Mouse (Mus musculus) limb, embryonic 11.5 days (tissue): Measurements from ENCODE around the gene Yipf4. TPM values are rescaled to one million over a fixed set of nuclear protein-coding genes. Genes with fewer than 3 reads are reported as not detected.

Source experiments
- ATAC-seq: fragments of 200-750 bp; cut with Nextera tagmentation; 2 replicates; pipeline ENCODE4 v1.8.0; 2017; ENCODE audit warnings: low read depth; ENCODE audit not compliant: insufficient number of reproducible peaks, low FRiP score, low TSS enrichment
- DNase-seq: peaks from one replicate; pipeline ENCODE4 v3.0.0-alpha.2; 2015; ENCODE audit warnings: low spot score
- H3K27ac ChIP-seq: fragments of 300-500 bp; sonication (generic); replicated peaks from 2 replicates; pipeline ENCODE4 v1.5.1; 2014; ENCODE audit warnings: low read depth, mild to moderate bottlenecking, low read length
- H3K27me3 ChIP-seq: fragments of 300-500 bp; sonication (generic); 2 replicates; pipeline ENCODE4 v1.6.1; 2014; ENCODE audit warnings: mild to moderate bottlenecking, low read length, mixed read lengths; ENCODE audit not compliant: control insufficient read depth, insufficient read depth
- H3K36me3 ChIP-seq: fragments of 300-500 bp; sonication (generic); 2 replicates; pipeline ENCODE4 v1.6.1; 2014; ENCODE audit warnings: mild to moderate bottlenecking, low read length, moderate library complexity, mixed read lengths; ENCODE audit not compliant: control insufficient read depth, insufficient read depth
- H3K4me1 ChIP-seq: fragments of 300-500 bp; sonication (generic); 2 replicates; pipeline ENCODE4 v1.6.1; 2014; ENCODE audit warnings: low read length, mixed read lengths; ENCODE audit not compliant: control insufficient read depth, insufficient read depth
- H3K4me2 ChIP-seq: fragments of 300-500 bp; sonication (generic); 2 replicates; pipeline ENCODE4 v1.6.1; 2014; ENCODE audit warnings: low read depth, mild to moderate bottlenecking, moderate library complexity; ENCODE audit not compliant: severe bottlenecking
- H3K4me3 ChIP-seq: fragments of 300-500 bp; sonication (generic); 2 replicates; pipeline ENCODE4 v1.5.1; 2014; ENCODE audit warnings: low read depth, low read length
- H3K9ac ChIP-seq: fragments of 300-500 bp; sonication (generic); 2 replicates; pipeline ENCODE4 v1.6.1; 2014; ENCODE audit warnings: mild to moderate bottlenecking, low read length
- H3K9me3 ChIP-seq: fragments of 300-500 bp; sonication (generic); 2 replicates; pipeline ENCODE4 v1.6.1; 2016; ENCODE audit warnings: low read length; ENCODE audit not compliant: control insufficient read depth
- WGBS: fragments of 180-500 bp; shearing (Covaris S2); extraction: QIAGEN DNeasy Blood & Tissue Kit; methylation state at CpG from one replicate; pipeline ENCODE4 v1.1.7; 2014; 5-methylcytosine and 5-hydroxymethylcytosine counted together
- polyA plus RNA-seq: library from polyadenylated mRNA; unstranded; fragments of >200 nt; fragmentation: Nextera tagmentation; extraction: Ambion mirVana; gene quantifications from 2 replicates; pipeline ENCODE4 v1.2.1, GENCODE M21; 2014

The Yipf4 gene
- polyA plus RNA-seq, 1 experiment from 2014 or later, result 52.0 TPM

GRCm38 (mm10) chr17:74501085-74501484, 11.8 kb downstream of the Yipf4 start:
- Histone ChIP-seq H3K4me3 (no peak overlapping the region), H3K27ac (no peak overlapping the region), H3K27me3 (no peaks in the 10 kb centered on the region), H3K36me3 (no peaks in the 10 kb centered on the region; the same call in 1 of the 2 replicates), H3K4me2 (no peak overlapping the region), H3K4me1 (no peaks in the 10 kb centered on the region), H3K9ac (no peak overlapping the region), H3K9me3 (no peaks in the 10 kb centered on the region)
- DNase-seq, result no peak
- no peak for ATAC-seq

GRCm38 (mm10) chr17:74507934-74508333, 18.6 kb downstream of the Yipf4 start:
- Histone ChIP-seq H3K27me3 (no peaks in the 10 kb centered on the region), H3K27ac (no peak overlapping the region), H3K4me1 (no peaks in the 10 kb centered on the region), H3K36me3 (no peaks in the 10 kb centered on the region), H3K4me2 (no peak overlapping the region), H3K9me3 (no peaks in the 10 kb centered on the region), H3K4me3 (no peak overlapping the region), H3K9ac (no peak overlapping the region)
- DNase-seq, result no peak
- 86% methylated on average over 2 of the region's 2 CpGs for WGBS
- ATAC-seq, result no peak

- ATAC-seq, result no peak
- 96% methylated on average over 3 of the region's 3 CpGs for WGBS
Observed at GRCm38 (mm10) chr17:74508600-74508999, 19.3 kb downstream of the Yipf4 start.

GRCm38 (mm10) chr17:74512308-74512707, 23.0 kb downstream of the Yipf4 start:
- H3K9me3 ChIP-seq, result no peaks in the 10 kb centered on the region
- H3K27me3 ChIP-seq, result no peaks in the 10 kb centered on the region
- no peak overlapping the region for H3K4me3 ChIP-seq
- ATAC-seq (no peak), DNase-seq (no peak)
- H3K4me1 ChIP-seq, result no peaks in the 10 kb centered on the region
- WGBS, result 69% methylated on average over 2 of the region's 2 CpGs
- H3K36me3 ChIP-seq, result no peaks in the 10 kb centered on the region
- no peak overlapping the region for H3K27ac ChIP-seq
- H3K9ac ChIP-seq, result no peak overlapping the region
- no peak overlapping the region for H3K4me2 ChIP-seq

More at GRCm38 (mm10) chr17:74508600-74508999, 19.3 kb downstream of the Yipf4 start:
- Histone ChIP-seq H3K36me3 (no peaks in the 10 kb centered on the region), H3K4me2 (no peak overlapping the region), H3K9me3 (no peaks in the 10 kb centered on the region), H3K4me3 (no peak overlapping the region), H3K27me3 (no peaks in the 10 kb centered on the region), H3K27ac (no peak overlapping the region), H3K4me1 (no peaks in the 10 kb centered on the region), H3K9ac (no peak overlapping the region)
- no peak for DNase-seq

GRCm38 (mm10) chr17:74522797-74523723, 33.8 kb downstream of the Yipf4 start:
- Histone ChIP-seq H3K27me3 (no peaks in the 10 kb centered on the region), H3K9ac (no peak overlapping the region), H3K4me2 (no peak overlapping the region), H3K4me1 (0 out of 2 replicates have a peak, but pooled peaks cover 3% of the 10 kb centered on the region), H3K9me3 (no peaks in the 10 kb centered on the region), H3K27ac (no peak overlapping the region), H3K4me3 (no peak overlapping the region), H3K36me3 (no peaks in the 10 kb centered on the region)
- WGBS, result 83% methylated on average over 8 of the region's 8 CpGs
- no peak for DNase-seq
- no peak for ATAC-seq

- no peak overlapping the region for H3K27ac ChIP-seq
- WGBS, result 91% methylated on average over 2 of the region's 2 CpGs
- peaks cover 6% of the 10 kb centered on the region for H3K4me1 ChIP-seq
- no peaks in the 10 kb centered on the region for H3K27me3 ChIP-seq
- H3K9ac ChIP-seq, result no peak overlapping the region
- H3K36me3 ChIP-seq, result no peaks in the 10 kb centered on the region
- no peak overlapping the region for H3K4me2 ChIP-seq
- no peak overlapping the region for H3K4me3 ChIP-seq
- no peak for DNase-seq
- H3K9me3 ChIP-seq, result no peaks in the 10 kb centered on the region
- no peak for ATAC-seq
Observed at GRCm38 (mm10) chr17:74526117-74526516, 36.8 kb downstream of the Yipf4 start.

GRCm38 (mm10) chr17:74526806-74527653, 37.7 kb downstream of the Yipf4 start:
- H3K4me2 ChIP-seq, result peak overlapping the region; percentile 48; the same call in 1 of the 2 replicates
- 84% methylated on average over 9 of the region's 9 CpGs for WGBS
- peak overlapping the region; percentile 97 for H3K27ac ChIP-seq
- peaks cover 6% of the 10 kb centered on the region for H3K4me1 ChIP-seq
- no peaks in the 10 kb centered on the region for H3K36me3 ChIP-seq
- ATAC-seq (0 out of 2 replicates have a peak, but pooled peaks have one; percentile 1), DNase-seq (no peak)
- no peaks in the 10 kb centered on the region for H3K27me3 ChIP-seq
- peak overlapping the region; percentile 96 for H3K4me3 ChIP-seq
- H3K9me3 ChIP-seq, result no peaks in the 10 kb centered on the region
- peak overlapping the region; percentile 72 for H3K9ac ChIP-seq
